Mouse (Mus musculus) small intestine, adult 2 months (tissue): ENCODE results near the gene Tubb2b.

Experiments
- CTCF ChIP-seq: fragments of 200-500 bp; IDR thresholded peaks from 2 replicates; pipeline ENCODE4 v1.5.1; 2012; ENCODE audit warnings: low read depth, mild to moderate bottlenecking, control low read depth, inconsistent platforms, low read length, moderate library complexity, mixed read lengths; ENCODE audit not compliant: insufficient replicate concordance, insufficient read length; ENCODE audit errors: extremely low read depth
- POLR2A ChIP-seq: fragments of 200-500 bp; IDR thresholded peaks from 2 replicates; pipeline ENCODE4 v1.6.1; 2012; ENCODE audit warnings: low read depth, mild to moderate bottlenecking, control low read depth, inconsistent platforms, low read length, moderate library complexity

- TF ChIP-seq POLR2A (no peak), CTCF (no peak)
Observed at GRCm38 (mm10) chr13:34111878-34112277, 18.4 kb downstream of the Tubb2b start.
